Mouse (Mus musculus): ENCODE data around the gene Dguok. TPM values are rescaled to one million over a fixed set of nuclear protein-coding genes. Genes with fewer than 3 reads are reported as not detected.

Dguok gene
- total RNA-seq, 2 experiments from 2014 or later, result 14.3 to 14.5 TPM

Other genes starting within 250 kb of the Dguok start
- 1 to 10 TPM; 4.4 to 4.8 TPM for gene Mthfd2, start 181.1 kb downstream of the Dguok start, total RNA-seq (2021)
- gene Mob1a, start 181.0 kb downstream of the Dguok start, total RNA-seq (2021), result 10 to 100 TPM; 11.3 to 11.5 TPM
- gene Bola3, start 157.8 kb downstream of the Dguok start, total RNA-seq (2021), result 100 to 1,000 TPM; 236 to 237 TPM
- 10 to 100 TPM; 22.2 to 29.7 TPM for gene Tet3, start 47.9 kb downstream of the Dguok start, total RNA-seq (2021)
- 1 to 10 TPM in 1 of 2 experiments, under 1 TPM in 1; 0.72 to 5.6 TPM for gene Actg2, start 29.3 kb upstream of the Dguok start, total RNA-seq (2021)
- gene Stambp, start 65.8 kb upstream of the Dguok start, total RNA-seq (2021), result 1 to 10 TPM; 6.7 to 7.9 TPM
- not detected for gene Clec4f, start 149.2 kb upstream of the Dguok start, total RNA-seq (2021)
- not detected for gene Cd207, start 170.9 kb upstream of the Dguok start, total RNA-seq (2021)
- gene Vax2, start 204.3 kb upstream of the Dguok start, total RNA-seq (2021), result not detected
- not detected for gene Atp6v1b1, start 236.0 kb upstream of the Dguok start, total RNA-seq (2021)

Measured in gastrocnemius, postnatal 25 days (tissue).